Mouse (Mus musculus): ENCODE data around the gene Ralgapa1. TPM values are rescaled to one million over a fixed set of nuclear protein-coding genes. Genes with fewer than 3 reads are reported as not detected.
"Not testable (repeated sequence)": the region's sequence is repeated elsewhere in the genome, so short reads cannot be mapped to it uniquely, and the experiment has no call there.

Gene Ralgapa1
- polyA plus RNA-seq, 1 experiment from 2014 or later: 17.6 TPM

- H3K4me3 ChIP-seq: no peak overlapping the region
- no peak overlapping the region for H3K27ac ChIP-seq
- H3K4me1 ChIP-seq (replicated peaks): 0 out of 2 replicates have a peak, but pooled peaks cover 3% of the 10 kb centered on the region
- no peaks in the 10 kb centered on the region for H3K27me3 ChIP-seq
- peaks cover 4% of the 10 kb centered on the region; the same call in 1 of the 2 replicates for H3K36me3 ChIP-seq
- H3K9ac ChIP-seq: no peak overlapping the region
- no peak for ATAC-seq (replicated peaks; ENCODE audit: insufficient number of reproducible peaks, insufficient read depth, low FRiP score, low read depth)
- H3K9me3 ChIP-seq (replicated peaks): no peaks in the 10 kb centered on the region
- no peak overlapping the region for H3K4me2 ChIP-seq
- WGBS: 75% methylated on average over 4 of the region's 4 CpGs
These were observed 22.2 kb downstream of the Ralgapa1 start for GRCm38 (mm10) chr12:55798745-55799144.

GRCm38 (mm10) chr12:55797103-55797502 lies 23.9 kb downstream of the Ralgapa1 start:
- no peaks in the 10 kb centered on the region for H3K27me3 ChIP-seq
- no peak overlapping the region for H3K27ac ChIP-seq
- H3K4me2 ChIP-seq: no peak overlapping the region
- 70% methylated on average over 3 of the region's 3 CpGs for WGBS
- H3K9ac ChIP-seq: no peak overlapping the region
- peaks cover 5% of the 10 kb centered on the region; the same call in 1 of the 2 replicates for H3K36me3 ChIP-seq
- H3K4me1 ChIP-seq (replicated peaks): 0 out of 2 replicates have a peak, but pooled peaks cover 3% of the 10 kb centered on the region
- no peaks in the 10 kb centered on the region for H3K9me3 ChIP-seq (replicated peaks)
- no peak overlapping the region for H3K4me3 ChIP-seq
- ATAC-seq (replicated peaks; ENCODE audit: insufficient number of reproducible peaks, insufficient read depth, low FRiP score, low read depth): no peak

- not testable (repeated sequence) for ATAC-seq (replicated peaks; ENCODE audit: insufficient number of reproducible peaks, insufficient read depth, low FRiP score, low read depth); H3K27me3 ChIP-seq
- 84% methylated on average over 4 of the region's 4 CpGs for WGBS
These were observed 26.5 kb downstream of the Ralgapa1 start for GRCm38 (mm10) chr12:55794485-55794884.

GRCm38 (mm10) chr12:55785252-55785651 lies 35.7 kb downstream of the Ralgapa1 start:
- no peak for ATAC-seq (replicated peaks; ENCODE audit: insufficient number of reproducible peaks, insufficient read depth, low FRiP score, low read depth)
- 67% methylated on average over 2 of the region's 2 CpGs for WGBS
- Histone ChIP-seq H3K9ac (no peak overlapping the region), H3K27ac (no peak overlapping the region), H3K9me3 (replicated peaks) (no peaks in the 10 kb centered on the region), H3K4me2 (no peak overlapping the region), H3K4me1 (replicated peaks) (no peaks in the 10 kb centered on the region), H3K27me3 (no peaks in the 10 kb centered on the region), H3K4me3 (no peak overlapping the region), H3K36me3 (peaks cover 12% of the 10 kb centered on the region; the same call in 1 of the 2 replicates)

More at GRCm38 (mm10) chr12:55794485-55794884, 26.5 kb downstream of the Ralgapa1 start:
- H3K4me1 ChIP-seq (replicated peaks); H3K4me3 ChIP-seq; H3K4me2 ChIP-seq; H3K9ac ChIP-seq; H3K27ac ChIP-seq; H3K9me3 ChIP-seq (replicated peaks); H3K36me3 ChIP-seq: not testable (repeated sequence)

- WGBS: 84% methylated on average over 3 of the region's 3 CpGs
These were observed 38.3 kb downstream of the Ralgapa1 start for GRCm38 (mm10) chr12:55782662-55783061.

GRCm38 (mm10) chr12:55778301-55778700 lies 42.7 kb downstream of the Ralgapa1 start:
- no peak overlapping the region for H3K9ac ChIP-seq
- H3K27me3 ChIP-seq: no peaks in the 10 kb centered on the region
- H3K36me3 ChIP-seq: peaks cover 24% of the 10 kb centered on the region
- no peaks in the 10 kb centered on the region for H3K9me3 ChIP-seq (replicated peaks)
- H3K27ac ChIP-seq: peak overlapping the region; percentile 20; the same call in 1 of the 2 replicates
- no peak for ATAC-seq (replicated peaks; ENCODE audit: insufficient number of reproducible peaks, insufficient read depth, low FRiP score, low read depth)
- H3K4me3 ChIP-seq: no peak overlapping the region
- WGBS: 68% methylated on average over 2 of the region's 2 CpGs
- H3K4me1 ChIP-seq (replicated peaks): no peaks in the 10 kb centered on the region
- no peak overlapping the region for H3K4me2 ChIP-seq

More at GRCm38 (mm10) chr12:55782662-55783061, 38.3 kb downstream of the Ralgapa1 start:
- Histone ChIP-seq H3K9ac (no peak overlapping the region), H3K27me3 (no peaks in the 10 kb centered on the region), H3K27ac (no peak overlapping the region), H3K4me3 (no peak overlapping the region), H3K4me2 (no peak overlapping the region), H3K36me3 (peaks cover 9% of the 10 kb centered on the region; the same call in 1 of the 2 replicates), H3K9me3 (replicated peaks) (no peaks in the 10 kb centered on the region), H3K4me1 (replicated peaks) (no peaks in the 10 kb centered on the region)
- no peak for ATAC-seq (replicated peaks; ENCODE audit: insufficient number of reproducible peaks, insufficient read depth, low FRiP score, low read depth)

- H3K9me3 ChIP-seq (replicated peaks): no peaks in the 10 kb centered on the region
- peaks cover 24% of the 10 kb centered on the region for H3K36me3 ChIP-seq
- H3K9ac ChIP-seq: no peak overlapping the region
- H3K4me2 ChIP-seq: no peak overlapping the region
- H3K4me3 ChIP-seq: no peak overlapping the region
- no peaks in the 10 kb centered on the region for H3K4me1 ChIP-seq (replicated peaks)
- no peak overlapping the region for H3K27ac ChIP-seq
- no peak for ATAC-seq (replicated peaks; ENCODE audit: insufficient number of reproducible peaks, insufficient read depth, low FRiP score, low read depth)
- H3K27me3 ChIP-seq: no peaks in the 10 kb centered on the region
These were observed 43.6 kb downstream of the Ralgapa1 start for GRCm38 (mm10) chr12:55777356-55777755.

GRCm38 (mm10) chr12:55774316-55774715 lies 46.7 kb downstream of the Ralgapa1 start:
- no peaks in the 10 kb centered on the region for H3K27me3 ChIP-seq
- no peak for ATAC-seq (replicated peaks; ENCODE audit: insufficient number of reproducible peaks, insufficient read depth, low FRiP score, low read depth)
- no peak overlapping the region for H3K9ac ChIP-seq
- no peak overlapping the region for H3K4me3 ChIP-seq
- H3K4me1 ChIP-seq (replicated peaks): no peaks in the 10 kb centered on the region
- no peak overlapping the region for H3K4me2 ChIP-seq
- no peak overlapping the region for H3K27ac ChIP-seq
- H3K36me3 ChIP-seq: peaks cover 25% of the 10 kb centered on the region
- WGBS: 84% methylated on average over 3 of the region's 3 CpGs
- H3K9me3 ChIP-seq (replicated peaks): no peaks in the 10 kb centered on the region

GRCm38 (mm10) chr12:55720319-55720718 lies 100.6 kb downstream of the Ralgapa1 start:
- Histone ChIP-seq H3K27ac (no peak overlapping the region), H3K4me3 (no peak overlapping the region), H3K36me3 (peaks cover 37% of the 10 kb centered on the region), H3K27me3 (no peaks in the 10 kb centered on the region), H3K4me1 (replicated peaks) (no peaks in the 10 kb centered on the region), H3K9ac (no peak overlapping the region), H3K4me2 (no peak overlapping the region), H3K9me3 (replicated peaks) (no peaks in the 10 kb centered on the region)
- WGBS: 61% methylated on average over 1 of the region's 1 CpGs
- no peak for ATAC-seq (replicated peaks; ENCODE audit: insufficient number of reproducible peaks, insufficient read depth, low FRiP score, low read depth)

- H3K9ac ChIP-seq: no peak overlapping the region
- H3K27ac ChIP-seq: no peak overlapping the region
- no peaks in the 10 kb centered on the region for H3K27me3 ChIP-seq
- WGBS: 89% methylated on average over 4 of the region's 4 CpGs
- peaks cover 42% of the 10 kb centered on the region for H3K36me3 ChIP-seq
- no peak for ATAC-seq (replicated peaks; ENCODE audit: insufficient number of reproducible peaks, insufficient read depth, low FRiP score, low read depth)
- H3K4me2 ChIP-seq: no peak overlapping the region
- no peak overlapping the region for H3K4me3 ChIP-seq
- H3K9me3 ChIP-seq (replicated peaks): no peaks in the 10 kb centered on the region
- H3K4me1 ChIP-seq (replicated peaks): no peaks in the 10 kb centered on the region
These were observed 115.1 kb downstream of the Ralgapa1 start for GRCm38 (mm10) chr12:55705881-55706280.

- no peaks in the 10 kb centered on the region for H3K4me1 ChIP-seq (replicated peaks)
- no peaks in the 10 kb centered on the region for H3K27me3 ChIP-seq
- no peak for ATAC-seq (replicated peaks; ENCODE audit: insufficient number of reproducible peaks, insufficient read depth, low FRiP score, low read depth)
- WGBS: 84% methylated on average over 6 of the region's 6 CpGs
- no peak overlapping the region for H3K27ac ChIP-seq
- no peak overlapping the region for H3K4me3 ChIP-seq
- H3K36me3 ChIP-seq: peaks cover 7% of the 10 kb centered on the region; the same call in 1 of the 2 replicates
- no peaks in the 10 kb centered on the region for H3K9me3 ChIP-seq (replicated peaks)
- no peak overlapping the region for H3K9ac ChIP-seq
- H3K4me2 ChIP-seq: no peak overlapping the region
These were observed 154.3 kb downstream of the Ralgapa1 start for GRCm38 (mm10) chr12:55666699-55667098.

GRCm38 (mm10) chr12:55663194-55663593 lies 157.8 kb downstream of the Ralgapa1 start:
- H3K27me3 ChIP-seq; H3K9ac ChIP-seq; H3K4me3 ChIP-seq; ATAC-seq (replicated peaks; ENCODE audit: insufficient number of reproducible peaks, insufficient read depth, low FRiP score, low read depth); H3K4me2 ChIP-seq; H3K4me1 ChIP-seq (replicated peaks); H3K27ac ChIP-seq; H3K9me3 ChIP-seq (replicated peaks): not testable (repeated sequence)
- H3K36me3 ChIP-seq: peaks cover 21% of the 10 kb centered on the region; the same call in 1 of the 2 replicates
